In genomic region chr17:56008356-56009087, GRCm38 (mm10) we compare ENCODE assay signal across 8 mouse cellular contexts. TPM values are rescaled to one million over a fixed set of nuclear protein-coding genes. Genes with fewer than 3 reads are reported as not detected.
A peak's percentile ranks its signal among the peaks of the same experiment; 100 is the strongest.
DNase-seq lines count a peak whose midpoint lies in the region; ATAC-seq and TF ChIP-seq lines count a peak whose summit lies in the region.

No protein-coding gene starts in this region.

- peaks cover 32% of the 10 kb centered on the region for H3K36me3 ChIP-seq in hindbrain, embryonic 10.5 days
- no peaks in the 10 kb centered on the region for H3K36me3 ChIP-seq in lung, postnatal 0 days (ENCODE audit: insufficient read depth, low read length)

- peak overlapping the region; percentile 82 for H3K4me3 ChIP-seq in hindbrain, embryonic 10.5 days
- peak overlapping the region; percentile 92 for H3K4me3 ChIP-seq in lung, postnatal 0 days (ENCODE audit: low read depth, low read length)

- H3K4me2 ChIP-seq in lung, postnatal 0 days (replicated peaks; ENCODE audit: low read depth, low read length), result peak overlapping the region; percentile 99

- DNase-seq in MN1 (ENCODE audit: low spot score), result peak; percentile 99
- DNase-seq in cerebellum, adult 9-10 months, result peak; percentile 95
- peak; percentile 97 for DNase-seq in hindbrain, embryonic 10.5 days (ENCODE audit: low spot score)
- DNase-seq in layer of hippocampus, adult 9-11 months, result peak; percentile 96
- DNase-seq in lung, postnatal 0 days (ENCODE audit: low spot score), result peak; percentile 97
- DNase-seq in ovary, postnatal 14 days (ENCODE audit: low spot score), result peak; percentile 86
- peak; percentile 92 for DNase-seq in thymus, postnatal 14 days

- H3K9ac ChIP-seq in lung, postnatal 0 days (replicated peaks; ENCODE audit: low read depth), result peak overlapping the region; percentile 46

- ATAC-seq in frontal cortex, adult (ENCODE audit: low TSS enrichment), result peak; percentile 87
- peak; percentile 93 for ATAC-seq in lung, postnatal 0 days

- peak overlapping the region; percentile 94 for H3K27ac ChIP-seq in hindbrain, embryonic 10.5 days
- peak overlapping the region; percentile 81 for H3K27ac ChIP-seq in lung, postnatal 0 days (ENCODE audit: low read length)

- no peak for TF ChIP-seq CTCF in lung, postnatal 0 days (IDR thresholded peaks at IDR 0.05)

- WGBS in hindbrain, embryonic 10.5 days, result under 1% methylated on average over 21 of the region's 21 CpGs
- under 1% methylated on average over 21 of the region's 21 CpGs for WGBS in lung, postnatal 0 days

- H3K27me3 ChIP-seq in hindbrain, embryonic 10.5 days (ENCODE audit: insufficient read depth, poor library complexity, severe bottlenecking), result peaks cover 16% of the 10 kb centered on the region; the same call in 1 of the 2 replicates
- no peaks in the 10 kb centered on the region for H3K27me3 ChIP-seq in lung, postnatal 0 days (replicated peaks; ENCODE audit: insufficient read depth, low read length)

- no peak for TF ChIP-seq EP300 in lung, postnatal 0 days (IDR thresholded peaks at IDR 0.05)

- H3K9me3 ChIP-seq in hindbrain, embryonic 10.5 days, result no peaks in the 10 kb centered on the region
- H3K9me3 ChIP-seq in lung, postnatal 0 days (ENCODE audit: low read length), result no peaks in the 10 kb centered on the region

- H3K4me1 ChIP-seq in hindbrain, embryonic 10.5 days (replicated peaks), result peaks cover 44% of the 10 kb centered on the region
- H3K4me1 ChIP-seq in lung, postnatal 0 days (ENCODE audit: insufficient read depth, low read depth, low read length), result peaks cover 18% of the 10 kb centered on the region; the same call in 1 of the 2 replicates

RNA-seq across cellular contexts. Expression of gene Mpnd, which starts 3.0 kb away (rescaled TPM):
- 131 and 177 TPM in 2 replicates for polyA plus RNA-seq in hindbrain, embryonic 10.5 days (2016; fragmentation: Nextera tagmentation; extraction: Ambion mirVana)
- polyA plus RNA-seq in lung, postnatal 0 days (2015; fragmentation: Nextera tagmentation; extraction: Ambion mirVana), result 38.5 and 45.0 TPM in 2 replicates

RNA-seq across cellular contexts. Expression of gene Stap2, which starts 3.1 kb away (rescaled TPM):
- polyA plus RNA-seq in hindbrain, embryonic 10.5 days (2016; fragmentation: Nextera tagmentation; extraction: Ambion mirVana), result 6.0 and 8.3 TPM in 2 replicates
- polyA plus RNA-seq in lung, postnatal 0 days (2015; fragmentation: Nextera tagmentation; extraction: Ambion mirVana), result 49.1 and 57.4 TPM in 2 replicates

RNA-seq across cellular contexts. Expression of gene Fsd1, which starts 22.2 kb away (rescaled TPM):
- 67.6 and 99.5 TPM in 2 replicates for polyA plus RNA-seq in hindbrain, embryonic 10.5 days (2016; fragmentation: Nextera tagmentation; extraction: Ambion mirVana)
- polyA plus RNA-seq in lung, postnatal 0 days (2015; fragmentation: Nextera tagmentation; extraction: Ambion mirVana), result 0.36 and 0.37 TPM in 2 replicates

RNA-seq across cellular contexts. Expression of gene Sh3gl1, which starts 27.9 kb away (rescaled TPM):
- polyA plus RNA-seq in hindbrain, embryonic 10.5 days (2016; fragmentation: Nextera tagmentation; extraction: Ambion mirVana), result 161 and 163 TPM in 2 replicates
- polyA plus RNA-seq in lung, postnatal 0 days (2015; fragmentation: Nextera tagmentation; extraction: Ambion mirVana), result 97.1 and 105 TPM in 2 replicates

RNA-seq across cellular contexts. Expression of gene Chaf1a, which starts 31.7 kb away (rescaled TPM):
- polyA plus RNA-seq in hindbrain, embryonic 10.5 days (2016; fragmentation: Nextera tagmentation; extraction: Ambion mirVana), result 35.3 and 46.0 TPM in 2 replicates
- 3.0 and 3.2 TPM in 2 replicates for polyA plus RNA-seq in lung, postnatal 0 days (2015; fragmentation: Nextera tagmentation; extraction: Ambion mirVana)

Comparison
In these comparisons a context has a peak if more than half of its experiments do, and no peak if none do; other contexts are left out.
1. Peak in every context shown above with its lines: DNase-seq, ATAC-seq, H3K4me3 ChIP-seq and H3K27ac ChIP-seq.
2. RNA of gene Fsd1, which starts 22.2 kb away (polyA plus RNA-seq): 67.6 to 99.5 TPM in hindbrain, embryonic 10.5 days; 0.36 to 0.37 TPM in lung, postnatal 0 days; every median in the first group is over 10 times any median in the second.